Mouse (Mus musculus) kidney, embryonic 15.5 days (tissue): ENCODE measurements around the gene Ldlrad3. TPM values are rescaled to one million over a fixed set of nuclear protein-coding genes. Genes with fewer than 3 reads are reported as not detected.

Experiments used
- ATAC-seq: fragments of 200-750 bp; cut with Nextera tagmentation; replicated peaks from 2 replicates; pipeline ENCODE4 v1.8.0; 2017; ENCODE audit warnings: moderate TSS enrichment; ENCODE audit not compliant: low FRiP score
- H3K27ac ChIP-seq: fragments of 300-500 bp; sonication (generic); 2 replicates; pipeline ENCODE4 v1.5.1; 2015; ENCODE audit warnings: mild to moderate bottlenecking, inconsistent platforms
- H3K27me3 ChIP-seq: fragments of 300-500 bp; sonication (generic); 2 replicates; pipeline ENCODE4 v1.6.1; 2015; ENCODE audit warnings: inconsistent platforms
- H3K36me3 ChIP-seq: fragments of 300-500 bp; sonication (generic); 2 replicates; pipeline ENCODE4 v1.6.1; 2015; ENCODE audit warnings: inconsistent platforms
- H3K4me1 ChIP-seq: fragments of 300-500 bp; sonication (generic); 2 replicates; pipeline ENCODE4 v1.6.1; 2015; ENCODE audit warnings: inconsistent platforms
- H3K4me2 ChIP-seq: fragments of 300-500 bp; sonication (generic); 2 replicates; pipeline ENCODE4 v1.6.1; 2015; ENCODE audit warnings: moderate library complexity, mild to moderate bottlenecking, inconsistent platforms
- H3K4me3 ChIP-seq: fragments of 300-500 bp; sonication (generic); replicated peaks from 2 replicates; pipeline ENCODE4 v1.5.1; 2015; ENCODE audit warnings: mild to moderate bottlenecking, inconsistent platforms
- H3K9ac ChIP-seq: fragments of 300-500 bp; sonication (generic); 2 replicates; pipeline ENCODE4 v1.6.1; 2015; ENCODE audit warnings: mild to moderate bottlenecking, inconsistent platforms
- H3K9me3 ChIP-seq: fragments of 300-500 bp; sonication (generic); replicated peaks from 2 replicates; pipeline ENCODE4 v1.6.1; 2016; ENCODE audit warnings: inconsistent platforms
- WGBS: fragments of 180-500 bp; shearing (Covaris S2); methylation state at CpG from one replicate; pipeline ENCODE4 v1.1.7; 2015; ENCODE audit warnings: mixed read lengths; 5-methylcytosine and 5-hydroxymethylcytosine counted together
- polyA plus RNA-seq: library from polyadenylated mRNA; unstranded; fragments of >200 nt; fragmentation: Nextera tagmentation; extraction: Ambion mirVana; gene quantifications from 2 replicates; pipeline ENCODE4 v1.2.1, GENCODE M21; 2015

Gene Ldlrad3
- polyA plus RNA-seq, 1 experiment from 2014 or later: 40.4 TPM

DNA sequence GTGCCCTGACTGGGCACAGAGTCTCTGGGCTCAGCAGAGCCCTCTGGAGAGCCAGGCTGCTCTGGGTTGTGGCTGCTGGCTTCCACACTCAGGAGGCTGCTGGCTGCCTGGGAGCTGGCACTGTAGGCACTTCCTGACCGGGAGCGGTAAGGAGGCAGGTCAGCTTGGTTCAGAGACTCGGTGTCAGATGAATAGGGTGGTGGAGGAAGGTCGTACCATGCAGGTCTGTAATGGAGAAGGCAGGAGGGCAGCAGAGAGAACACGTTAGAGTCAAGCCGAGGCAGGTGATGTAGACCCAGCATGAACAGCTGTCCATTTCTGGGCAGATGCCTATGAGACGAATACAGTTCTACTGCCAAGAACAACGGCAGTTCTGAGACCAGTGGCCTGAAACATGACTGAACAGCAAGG lies 233.2 kb downstream of the Ldlrad3 start:
- Histone ChIP-seq H3K4me2 (no peak overlapping the region), H3K9ac (no peak overlapping the region), H3K4me1 (peaks cover 11% of the 10 kb centered on the region), H3K4me3 (no peak overlapping the region), H3K36me3 (peaks cover 42% of the 10 kb centered on the region), H3K27ac (no peak overlapping the region), H3K9me3 (no peaks in the 10 kb centered on the region), H3K27me3 (no peaks in the 10 kb centered on the region)
- 68% methylated on average over 8 of the region's 8 CpGs for WGBS
- ATAC-seq: peak; percentile 29; the same call in 1 of the 2 replicates

DNA sequence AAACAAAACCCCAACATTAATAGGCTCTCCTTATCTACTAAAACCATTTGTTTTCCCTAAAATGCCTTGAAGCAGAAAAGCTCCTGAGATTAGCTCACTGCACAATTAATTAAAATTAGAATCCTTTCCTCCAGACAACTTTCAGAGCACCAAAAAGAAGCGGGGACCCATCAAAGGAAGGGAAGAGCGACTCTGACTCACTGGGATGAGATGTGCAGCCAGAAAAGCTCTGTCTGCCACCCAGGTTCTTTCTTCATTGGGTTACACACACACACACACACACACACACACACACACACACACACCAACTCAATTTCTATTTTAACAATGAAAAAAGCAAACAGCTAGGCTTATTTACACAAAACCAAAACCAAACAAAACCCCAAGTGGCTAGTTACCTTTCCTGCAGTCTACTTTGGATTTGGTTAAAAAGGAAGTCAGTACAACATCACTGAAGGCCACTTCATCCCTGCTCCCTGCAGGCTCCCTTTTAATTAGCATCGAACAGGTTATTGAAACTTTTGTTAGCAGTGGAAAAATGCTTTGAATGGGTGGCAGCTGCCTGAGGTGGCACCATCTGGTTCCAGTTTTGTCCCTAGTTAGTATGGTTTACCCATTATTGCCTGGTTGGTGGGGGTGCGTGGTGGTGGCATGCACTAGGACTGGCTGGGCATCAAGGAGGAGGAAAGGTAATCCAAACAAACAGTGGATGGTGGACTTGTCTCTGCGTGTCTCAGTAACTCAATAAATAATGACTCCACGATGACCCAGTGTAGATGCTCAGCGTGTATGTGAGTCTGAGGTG lies 235.3 kb downstream of the Ldlrad3 start:
- Histone ChIP-seq H3K36me3 (peaks cover 42% of the 10 kb centered on the region), H3K4me2 (no peak overlapping the region), H3K9me3 (no peaks in the 10 kb centered on the region), H3K4me3 (no peak overlapping the region), H3K27me3 (no peaks in the 10 kb centered on the region), H3K27ac (no peak overlapping the region), H3K4me1 (peaks cover 4% of the 10 kb centered on the region; the same call in 1 of the 2 replicates), H3K9ac (no peak overlapping the region)
- no peak for ATAC-seq
- 68% methylated on average over 7 of the region's 7 CpGs for WGBS

DNA sequence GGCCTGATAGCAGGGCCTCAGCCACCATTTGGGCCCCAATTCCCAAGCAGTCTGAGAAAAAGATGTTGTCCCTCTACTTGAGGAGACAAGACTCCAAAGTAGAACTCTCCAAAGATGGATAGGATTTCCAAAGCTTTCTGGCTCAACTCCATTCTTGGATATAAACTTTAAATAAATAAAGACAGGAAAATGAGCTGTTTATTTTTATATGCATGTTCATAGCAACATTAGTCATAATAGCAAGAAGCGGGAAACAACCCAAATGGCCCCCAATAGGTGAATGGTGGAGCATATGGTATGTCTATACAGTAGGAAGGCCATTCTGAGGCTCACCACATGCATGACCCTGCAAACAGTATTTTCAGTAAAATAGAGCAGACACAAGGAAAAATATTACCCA lies 251.2 kb downstream of the Ldlrad3 start:
- ATAC-seq: peak; percentile 49; the same call in 1 of the 2 replicates
- H3K27me3 ChIP-seq: no peaks in the 10 kb centered on the region
- WGBS: 82% methylated on average over 1 of the region's 1 CpGs
- no peak overlapping the region for H3K4me3 ChIP-seq
- no peaks in the 10 kb centered on the region for H3K4me1 ChIP-seq
- no peak overlapping the region for H3K27ac ChIP-seq
- H3K4me2 ChIP-seq: no peak overlapping the region
- H3K9me3 ChIP-seq: no peaks in the 10 kb centered on the region
- H3K9ac ChIP-seq: no peak overlapping the region
- no peaks in the 10 kb centered on the region for H3K36me3 ChIP-seq

DNA sequence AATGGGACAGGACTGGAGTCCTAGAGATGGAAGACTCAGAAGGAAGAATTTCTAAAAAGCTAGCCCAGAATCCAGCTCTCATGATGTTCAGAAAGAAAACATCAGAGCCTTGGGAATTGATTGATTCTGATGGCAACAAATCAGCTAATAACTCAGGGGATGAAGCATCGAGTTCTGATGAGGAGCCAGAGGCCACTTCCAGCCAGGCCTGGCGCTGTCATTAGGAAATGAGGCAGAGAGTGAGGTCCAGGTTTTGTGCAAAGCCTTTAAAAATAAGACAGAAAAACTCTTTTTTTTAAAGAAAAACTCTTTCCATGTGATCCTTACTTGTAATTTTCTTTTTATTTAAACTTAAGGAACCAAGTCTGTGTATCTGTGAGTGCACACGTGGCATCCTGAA lies 252.9 kb downstream of the Ldlrad3 start:
- no peak overlapping the region for H3K4me3 ChIP-seq
- H3K9me3 ChIP-seq: no peaks in the 10 kb centered on the region
- H3K27ac ChIP-seq: no peak overlapping the region
- no peaks in the 10 kb centered on the region for H3K27me3 ChIP-seq
- H3K9ac ChIP-seq: no peak overlapping the region
- H3K36me3 ChIP-seq: no peaks in the 10 kb centered on the region
- 84% methylated on average over 3 of the region's 3 CpGs for WGBS
- ATAC-seq: no peak
- no peak overlapping the region for H3K4me2 ChIP-seq
- H3K4me1 ChIP-seq: no peaks in the 10 kb centered on the region

DNA sequence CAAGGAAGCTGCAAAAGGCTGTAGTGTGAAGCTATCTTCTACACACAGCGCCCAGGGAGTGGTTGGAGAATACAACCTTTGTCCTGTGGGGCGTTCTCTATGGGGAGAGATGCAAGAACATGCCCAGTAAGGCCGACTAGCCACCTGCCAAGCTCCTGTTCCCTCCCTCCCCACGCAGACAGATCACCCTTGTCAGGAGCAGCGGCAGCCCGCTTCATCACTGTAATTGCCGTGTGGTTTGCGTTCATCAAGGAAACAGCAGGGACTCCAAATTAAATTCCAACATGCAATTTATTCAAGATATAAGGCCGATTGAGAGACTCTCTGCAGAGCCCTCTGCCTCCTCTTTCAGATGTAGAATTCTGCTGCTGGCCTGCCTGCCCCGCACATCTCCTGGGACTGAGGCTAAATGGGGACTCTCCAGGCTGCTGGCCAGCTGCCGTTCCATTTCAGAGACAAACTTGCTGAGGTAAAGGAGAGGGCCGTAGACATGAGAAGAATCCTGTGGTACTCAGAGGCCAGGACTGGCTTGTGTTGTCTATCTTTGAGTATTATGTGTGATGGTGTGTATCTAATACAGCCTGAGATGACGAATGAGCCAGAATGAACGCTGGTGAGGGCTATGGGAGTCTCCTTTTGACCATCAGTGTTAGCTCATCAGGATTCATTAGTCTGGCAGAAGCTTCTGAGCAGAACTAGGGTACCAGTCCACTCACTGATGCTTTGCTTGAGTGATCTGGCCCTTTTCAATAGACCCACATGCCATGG lies 253.8 kb downstream of the Ldlrad3 start:
- Histone ChIP-seq H3K4me3 (no peak overlapping the region), H3K9ac (no peak overlapping the region), H3K9me3 (no peaks in the 10 kb centered on the region), H3K27ac (no peak overlapping the region), H3K36me3 (no peaks in the 10 kb centered on the region), H3K4me1 (no peaks in the 10 kb centered on the region), H3K4me2 (no peak overlapping the region), H3K27me3 (no peaks in the 10 kb centered on the region)
- no peak for ATAC-seq
- 83% methylated on average over 14 of the region's 14 CpGs for WGBS

DNA sequence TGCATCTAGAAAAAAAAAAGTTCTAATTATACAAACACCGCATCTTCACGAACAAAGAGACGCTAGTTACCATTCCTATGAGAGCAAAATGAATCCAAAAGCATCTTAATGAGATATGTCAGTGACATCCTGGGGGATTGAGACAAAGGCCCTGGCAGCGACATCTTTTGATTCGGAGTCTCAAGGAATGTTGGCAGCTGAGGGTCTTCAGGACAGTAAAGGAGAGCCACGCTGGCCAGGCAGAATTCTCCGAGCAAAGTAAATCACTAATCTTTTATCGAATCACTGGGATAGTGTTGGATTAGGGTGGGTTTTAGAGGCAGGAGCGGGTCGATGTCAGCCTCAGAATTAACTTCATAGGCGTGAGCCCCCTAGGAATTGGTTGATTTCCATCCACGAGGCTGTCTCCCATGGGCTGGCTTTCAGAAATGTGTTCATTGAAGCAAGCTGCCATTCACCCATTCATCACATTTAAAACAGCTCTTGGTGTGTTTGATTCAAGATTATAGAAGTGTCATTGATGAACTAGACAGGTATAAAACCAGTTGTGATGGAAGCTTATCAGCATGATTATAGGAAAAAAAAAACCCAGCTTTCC lies 260.5 kb downstream of the Ldlrad3 start:
- no peak overlapping the region for H3K9ac ChIP-seq
- 88% methylated on average over 12 of the region's 12 CpGs for WGBS
- no peak overlapping the region for H3K4me3 ChIP-seq
- no peak overlapping the region for H3K27ac ChIP-seq
- ATAC-seq: no peak
- no peaks in the 10 kb centered on the region; the same call in 1 of the 2 replicates for H3K4me1 ChIP-seq
- H3K36me3 ChIP-seq: no peaks in the 10 kb centered on the region
- no peaks in the 10 kb centered on the region for H3K9me3 ChIP-seq
- no peak overlapping the region for H3K4me2 ChIP-seq
- H3K27me3 ChIP-seq: no peaks in the 10 kb centered on the region

DNA sequence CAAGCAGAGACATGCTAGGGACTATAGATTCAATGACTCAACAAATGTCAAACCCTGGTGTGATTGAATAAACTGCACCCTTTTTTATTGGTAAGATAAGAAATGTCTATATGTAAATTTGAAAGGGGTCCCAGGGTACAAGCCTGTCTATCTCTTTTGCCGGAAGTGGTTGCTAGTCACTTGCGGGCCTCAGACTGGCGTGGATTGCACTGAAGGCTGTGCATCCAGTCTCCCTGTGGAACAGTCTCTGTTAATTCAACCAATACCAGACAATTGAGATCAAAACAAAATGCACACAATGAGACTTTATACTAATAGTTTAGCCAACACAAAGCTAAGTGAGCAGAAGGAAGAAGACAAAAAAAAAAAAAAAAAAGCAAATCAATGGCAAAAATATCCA lies 261.0 kb downstream of the Ldlrad3 start:
- no peak overlapping the region for H3K9ac ChIP-seq
- 93% methylated on average over 3 of the region's 3 CpGs for WGBS

DNA sequence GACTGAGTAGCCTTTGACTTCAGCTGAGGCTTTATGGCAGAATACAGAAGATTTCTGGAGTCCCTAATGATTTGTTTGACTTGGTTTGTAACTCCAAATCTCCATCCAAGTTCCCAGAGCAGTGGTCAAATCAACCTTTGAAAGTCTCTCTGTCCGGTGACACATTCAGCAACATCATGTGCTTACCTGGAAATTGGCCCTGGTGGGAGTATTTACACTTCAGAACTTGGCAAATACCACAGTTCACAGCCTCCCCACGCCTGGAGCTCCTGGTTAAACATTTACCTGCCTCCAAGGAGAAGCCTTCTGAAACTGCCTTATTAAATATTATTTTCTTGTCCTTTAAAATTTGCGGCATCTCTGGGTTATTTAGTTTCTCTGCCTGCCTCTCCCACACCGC lies 263.0 kb downstream of the Ldlrad3 start:
- no peak for ATAC-seq

More for the DNA sequence above, 261.0 kb downstream of the Ldlrad3 start:
- ATAC-seq: no peak
- Histone ChIP-seq H3K36me3 (no peaks in the 10 kb centered on the region), H3K4me1 (no peaks in the 10 kb centered on the region; the same call in 1 of the 2 replicates), H3K4me2 (no peak overlapping the region), H3K27ac (no peak overlapping the region), H3K9me3 (no peaks in the 10 kb centered on the region), H3K27me3 (no peaks in the 10 kb centered on the region), H3K4me3 (no peak overlapping the region)

DNA sequence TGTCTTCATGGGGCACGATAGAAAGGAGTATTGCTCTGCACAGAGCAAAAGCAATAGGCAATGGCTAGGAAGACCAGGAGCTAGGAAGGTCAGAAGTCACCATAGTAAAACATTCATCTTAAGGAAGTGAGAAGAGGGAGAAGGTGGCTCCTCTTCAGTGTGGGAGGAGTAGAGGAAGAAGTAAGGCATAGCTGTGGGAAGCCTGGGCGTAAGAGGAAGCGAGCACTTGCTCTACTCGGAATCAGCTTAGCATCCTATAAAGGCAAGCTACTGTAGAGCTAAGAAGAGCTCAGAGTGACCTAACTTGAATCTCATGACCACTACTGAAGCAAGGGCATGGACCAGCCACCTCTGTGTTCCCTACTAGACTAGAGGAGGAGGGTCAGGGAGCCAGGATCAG lies 263.9 kb downstream of the Ldlrad3 start:
- WGBS: 88% methylated on average over 4 of the region's 4 CpGs
- no peak overlapping the region for H3K27ac ChIP-seq
- no peak overlapping the region for H3K9ac ChIP-seq
- H3K4me3 ChIP-seq: no peak overlapping the region
- no peaks in the 10 kb centered on the region for H3K9me3 ChIP-seq
- H3K4me2 ChIP-seq: no peak overlapping the region
- no peak for ATAC-seq
- no peaks in the 10 kb centered on the region; the same call in 1 of the 2 replicates for H3K4me1 ChIP-seq
- no peaks in the 10 kb centered on the region for H3K27me3 ChIP-seq
- no peaks in the 10 kb centered on the region for H3K36me3 ChIP-seq

More for the DNA sequence above, 263.0 kb downstream of the Ldlrad3 start:
- no peaks in the 10 kb centered on the region for H3K36me3 ChIP-seq
- H3K27me3 ChIP-seq: no peaks in the 10 kb centered on the region
- no peaks in the 10 kb centered on the region; the same call in 1 of the 2 replicates for H3K4me1 ChIP-seq
- no peak overlapping the region for H3K4me3 ChIP-seq
- H3K27ac ChIP-seq: no peak overlapping the region
- no peak overlapping the region for H3K9ac ChIP-seq
- H3K9me3 ChIP-seq: no peaks in the 10 kb centered on the region
- 67% methylated on average over 4 of the region's 4 CpGs for WGBS
- no peak overlapping the region for H3K4me2 ChIP-seq

DNA sequence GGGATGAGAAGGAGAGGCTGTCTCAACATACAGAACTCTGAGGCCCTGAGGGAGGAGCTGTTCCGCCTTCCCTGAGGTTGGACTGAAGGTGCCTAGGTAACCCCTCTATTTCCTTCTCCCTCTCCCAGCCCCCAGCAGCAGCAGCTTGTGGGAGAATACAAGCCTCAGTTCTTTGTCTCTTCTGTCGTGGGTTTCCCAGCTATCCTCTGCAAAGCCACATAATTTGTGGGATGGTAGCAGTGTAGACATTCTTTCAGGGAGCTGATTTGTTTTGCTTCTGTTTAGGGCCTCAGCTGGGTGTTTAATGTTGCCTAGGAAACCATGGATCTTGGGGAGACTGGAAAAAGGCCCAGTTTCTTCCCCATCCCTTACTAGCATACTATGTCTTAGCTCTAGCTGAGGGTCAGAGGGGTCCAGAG lies 266.0 kb downstream of the Ldlrad3 start:
- Histone ChIP-seq H3K9ac (no peak overlapping the region), H3K4me2 (no peak overlapping the region), H3K36me3 (0 out of 2 replicates have a peak, but pooled peaks cover 3% of the 10 kb centered on the region), H3K9me3 (no peaks in the 10 kb centered on the region), H3K27ac (no peak overlapping the region), H3K27me3 (no peaks in the 10 kb centered on the region), H3K4me1 (no peaks in the 10 kb centered on the region; the same call in 1 of the 2 replicates), H3K4me3 (no peak overlapping the region)
- no peak for ATAC-seq
- 45% methylated on average over 2 of the region's 2 CpGs for WGBS

DNA sequence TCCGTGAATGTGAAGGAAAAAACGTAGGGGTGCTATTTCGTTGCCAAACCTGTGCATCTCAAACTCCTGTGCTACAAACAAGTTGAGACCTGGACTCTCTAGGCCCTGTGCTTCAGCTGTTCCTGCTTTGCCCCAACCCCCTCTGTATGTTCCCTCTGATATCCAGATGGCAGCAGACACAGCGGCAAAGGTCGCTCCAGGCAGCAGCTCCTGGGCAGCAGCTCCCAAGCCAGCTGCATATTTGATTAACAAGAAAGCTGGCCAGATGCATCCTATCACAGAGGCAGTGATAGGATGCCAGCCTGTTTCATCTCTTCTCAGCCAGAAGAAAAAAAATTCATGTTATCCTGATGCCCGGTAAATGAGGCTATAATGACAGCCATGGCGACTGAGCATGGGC lies 267.7 kb downstream of the Ldlrad3 start:
- H3K27ac ChIP-seq: no peak overlapping the region
- H3K27me3 ChIP-seq: no peaks in the 10 kb centered on the region
- no peak for ATAC-seq
- H3K9me3 ChIP-seq: no peaks in the 10 kb centered on the region
- no peak overlapping the region for H3K9ac ChIP-seq
- 0 out of 2 replicates have a peak, but pooled peaks cover 3% of the 10 kb centered on the region for H3K36me3 ChIP-seq
- no peaks in the 10 kb centered on the region; the same call in 1 of the 2 replicates for H3K4me1 ChIP-seq
- no peak overlapping the region for H3K4me2 ChIP-seq
- WGBS: 75% methylated on average over 7 of the region's 7 CpGs
- no peak overlapping the region for H3K4me3 ChIP-seq
